Comparison of ENCODE assay signal across 8 mouse cellular contexts in genomic region chr16:84955204-84955839, GRCm38 (mm10).
DNase-seq lines count a peak whose midpoint lies in the region; ATAC-seq and TF ChIP-seq lines count a peak whose summit lies in the region.

No protein-coding gene starts in this region.

- WGBS in hindbrain, postnatal 0 days = 30% methylated on average over 26 of the region's 26 CpGs

- H3K36me3 ChIP-seq in hindbrain, postnatal 0 days (ENCODE audit: insufficient read depth, low read length) = peaks cover 16% of the 10 kb centered on the region; the same call in 1 of the 2 replicates

- H3K4me3 ChIP-seq in hindbrain, postnatal 0 days (ENCODE audit: low read length) = no peak overlapping the region

- no peak overlapping the region for H3K4me2 ChIP-seq in hindbrain, postnatal 0 days (ENCODE audit: low read depth, low read length)

- no peak overlapping the region for H3K9ac ChIP-seq in hindbrain, postnatal 0 days (replicated peaks; ENCODE audit: low read length)

- DNase-seq in T-cell, adult 2 months (ENCODE audit: low spot score) = peak; percentile 60
- peak; percentile 86 to 89 for DNase-seq in cerebellum, postnatal 4 days (ENCODE audit: low spot score in 2 of 2)
- DNase-seq in gastrocnemius, adult 8-10 months (ENCODE audit: low spot score in 2 of 2) = peak; percentile 69 to 74
- peak; percentile 95 for DNase-seq in hindbrain, postnatal 0 days (ENCODE audit: low spot score)
- peak; percentile 86 to 93 for DNase-seq in left cerebral cortex, adult 18-20 months (ENCODE audit: low spot score in 2 of 2)
- peak; percentile 91 to 92 for DNase-seq in right cerebral cortex, adult 2 months (ENCODE audit: low spot score in 2 of 2)
- peak; percentile 63 for DNase-seq in urinary bladder, postnatal 10 days (ENCODE audit: low spot score)

- H3K4me1 ChIP-seq in hindbrain, postnatal 0 days (ENCODE audit: insufficient read depth, low read length) = no peaks in the 10 kb centered on the region

- no peaks in the 10 kb centered on the region for H3K27me3 ChIP-seq in hindbrain, postnatal 0 days (ENCODE audit: insufficient read depth, low read length)

- peak; percentile 91 for ATAC-seq in hindbrain, postnatal 0 days
- ATAC-seq in megakaryocyte, adult 5-6 weeks (ENCODE audit: poor library complexity, severe bottlenecking) = peak; percentile 96

- TF ChIP-seq CTCF in hindbrain, postnatal 0 days (IDR thresholded peaks at IDR 0.05; ENCODE audit: low read depth) = peak; percentile 97

- H3K27ac ChIP-seq in hindbrain, postnatal 0 days = no peak overlapping the region

- H3K9me3 ChIP-seq in hindbrain, postnatal 0 days (ENCODE audit: low read length) = no peaks in the 10 kb centered on the region
